Mouse (Mus musculus): ENCODE measurements around the gene Gm45785.

Gene Gm45785

DNA sequence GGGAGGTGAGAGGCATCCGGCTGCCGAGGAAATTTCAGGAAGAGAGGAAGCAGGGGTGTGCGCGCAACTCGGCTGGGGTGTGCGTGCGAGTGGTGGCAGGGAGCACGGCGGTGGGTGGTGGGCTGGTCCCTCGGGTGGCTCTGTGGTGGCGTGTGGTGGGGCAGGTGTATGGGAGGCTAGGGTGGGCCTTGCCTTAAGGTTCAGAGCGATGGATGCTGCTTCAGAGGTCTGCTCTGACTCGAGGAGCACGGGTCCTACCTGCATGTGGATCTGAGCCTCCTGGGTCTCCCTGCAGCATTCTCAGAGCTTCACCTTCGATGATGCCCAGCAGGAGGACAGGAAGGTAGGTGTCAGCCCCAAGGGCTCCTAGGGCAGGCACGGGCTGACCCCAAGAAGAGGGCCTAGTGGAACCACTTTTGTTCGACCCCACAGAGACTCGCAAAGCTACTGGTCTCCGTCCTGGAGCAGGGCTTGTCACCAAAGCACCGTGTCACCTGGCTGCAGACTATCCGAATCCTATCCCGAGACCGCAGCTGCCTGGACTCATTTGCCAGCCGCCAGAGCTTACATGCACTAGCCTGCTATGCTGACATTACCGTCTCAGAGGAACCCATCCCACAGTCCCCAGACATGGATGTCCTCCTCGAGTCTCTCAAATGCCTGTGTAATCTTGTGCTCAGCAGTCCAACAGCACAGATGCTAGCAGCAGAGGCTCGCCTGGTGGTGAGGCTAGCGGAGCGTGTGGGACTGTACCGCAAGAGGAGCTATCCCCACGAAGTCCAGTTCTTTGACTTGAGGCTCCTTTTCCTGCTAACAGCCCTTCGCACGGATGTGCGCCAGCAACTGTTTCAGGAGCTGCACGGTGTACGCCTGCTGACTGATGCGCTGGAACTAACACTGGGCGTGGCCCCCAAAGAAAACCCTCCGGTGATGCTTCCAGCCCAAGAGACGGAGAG is 1.7 kb upstream of the Gm45785 start, which contains the start of gene Bet1l:
Gene Bet1l (minus strand): TSS at position 28 of the 956 bp plus-strand sequence.
- in situ Hi-C loops (cut with MboI, MseI): no loop called here

DNA sequence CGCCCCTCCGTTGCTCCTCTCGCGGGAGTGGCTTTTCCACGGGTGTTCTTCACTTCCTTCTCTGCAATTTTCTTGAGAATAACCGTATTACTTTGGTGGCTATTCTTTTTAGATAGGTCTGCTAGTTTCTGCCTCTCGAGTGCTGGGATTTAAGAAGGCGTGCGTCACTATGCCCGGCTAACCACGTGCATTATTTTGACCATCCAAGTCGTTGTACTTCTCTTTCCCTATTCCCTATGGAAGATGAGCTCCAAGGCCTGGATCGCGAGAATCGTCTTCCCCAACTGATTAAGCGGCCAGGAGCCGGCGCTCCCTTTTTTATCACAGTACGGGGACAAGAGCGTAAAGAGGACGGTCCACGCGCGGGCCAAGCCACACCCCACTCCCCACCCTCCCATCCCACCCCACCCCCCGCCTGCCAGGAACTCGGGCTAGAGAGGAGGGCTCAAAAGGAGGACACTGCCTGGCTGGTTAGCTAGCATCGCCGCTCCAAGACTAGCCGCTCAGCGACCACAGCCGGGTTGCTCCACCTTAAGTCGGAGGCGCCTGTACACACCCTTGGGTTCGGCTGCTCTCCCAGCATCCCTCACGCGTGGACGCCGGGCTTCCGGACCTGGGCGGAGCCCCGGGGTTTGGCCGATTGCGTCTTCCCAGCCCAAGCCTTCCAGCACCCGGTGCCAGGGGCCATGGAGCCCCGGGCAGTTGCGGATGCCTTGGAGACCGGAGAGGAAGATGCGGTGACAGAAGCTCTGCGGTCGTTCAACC is 836 bp upstream of the Gm45785 start, which contains the start of gene Ric8a:
Gene Ric8a (plus strand): TSS at position 173 of the 765 bp plus-strand sequence.
- in situ Hi-C loops (cut with MboI, MseI): no loop called here

DNA sequence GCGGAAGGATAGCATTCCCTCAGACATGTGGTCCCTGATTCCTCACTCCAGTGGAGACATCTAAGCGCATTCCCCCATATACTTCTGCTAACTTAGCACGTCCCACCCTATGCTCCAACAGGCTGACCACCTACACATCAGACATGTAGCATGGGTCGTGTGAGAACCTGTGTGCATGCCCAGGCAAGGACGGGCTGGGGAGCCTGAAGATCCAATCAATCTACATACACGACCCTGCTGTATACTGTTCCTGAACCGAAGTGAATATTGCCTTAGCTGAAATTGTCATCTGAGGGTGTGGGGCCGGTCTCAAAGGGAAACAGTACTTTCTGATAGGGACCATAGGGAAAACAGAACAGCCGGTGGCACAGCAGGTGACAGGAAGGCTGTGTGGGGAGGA is 950 bp downstream of the Gm45785 start:
- in situ Hi-C loops (cut with MboI, MseI): no loop called here

DNA sequence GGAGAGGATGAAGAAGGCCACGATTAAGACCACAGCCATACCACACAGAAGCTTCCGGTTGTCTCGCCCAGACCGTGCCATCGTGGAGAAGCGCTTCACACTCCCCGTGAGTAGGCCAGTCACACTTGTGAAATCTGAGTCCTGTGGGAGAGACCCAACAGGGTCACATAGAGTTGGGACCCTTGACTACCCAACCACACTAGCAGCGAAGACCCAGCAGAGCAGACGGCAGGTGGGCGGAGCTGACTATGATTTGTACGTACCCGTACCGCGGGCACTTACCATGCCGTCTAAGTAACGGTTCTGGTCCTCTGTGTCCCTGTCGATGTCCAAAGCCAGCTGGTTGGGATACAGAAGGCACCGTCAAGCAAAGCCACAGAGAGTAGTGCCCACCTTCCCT is 1.6 kb downstream of the Gm45785 start:
- in situ Hi-C loops (cut with MboI, MseI): no loop called here

DNA sequence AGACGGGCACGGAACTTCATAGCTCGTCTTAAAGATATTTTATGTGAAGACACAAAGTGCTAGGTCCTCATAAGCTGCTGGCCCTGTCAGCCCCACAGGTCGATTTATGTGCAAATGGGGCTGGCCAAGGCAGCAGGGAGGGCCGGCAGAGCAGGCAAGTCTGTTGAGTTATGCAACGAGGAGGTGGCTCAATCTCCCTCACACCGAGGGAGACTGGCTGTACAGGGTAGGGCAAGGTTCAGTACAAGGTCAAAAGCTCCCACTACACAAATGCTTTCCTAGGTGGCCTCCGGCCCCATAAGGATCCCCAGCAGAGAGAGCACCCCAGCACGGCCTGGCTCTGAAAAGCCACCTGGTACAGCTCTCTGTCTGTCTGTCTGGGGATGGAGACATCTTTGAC is 2.7 kb downstream of the Gm45785 start:
- in situ Hi-C loops (cut with MboI, MseI): no loop called here

DNA sequence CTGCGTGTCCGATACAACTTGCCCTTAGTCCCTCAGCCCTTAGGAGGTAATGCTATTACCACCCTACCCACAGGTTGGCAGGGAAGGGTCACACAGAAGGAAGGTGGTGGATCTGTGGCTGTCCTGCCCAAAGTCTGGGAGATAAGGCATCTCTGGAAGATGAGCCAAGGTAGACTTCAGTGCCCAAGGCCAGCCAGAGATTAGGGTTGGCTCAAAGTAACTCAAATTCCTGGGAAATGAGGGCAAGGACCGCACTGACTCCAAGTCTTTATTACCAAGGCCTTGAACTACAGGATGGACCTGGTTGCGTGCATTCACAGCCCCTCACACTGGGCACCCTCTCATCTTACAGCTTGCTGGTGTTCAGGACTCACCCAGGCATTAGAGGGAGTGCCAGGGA is 4.2 kb downstream of the Gm45785 start:
- in situ Hi-C loops (cut with MboI, MseI): no loop called here

DNA sequence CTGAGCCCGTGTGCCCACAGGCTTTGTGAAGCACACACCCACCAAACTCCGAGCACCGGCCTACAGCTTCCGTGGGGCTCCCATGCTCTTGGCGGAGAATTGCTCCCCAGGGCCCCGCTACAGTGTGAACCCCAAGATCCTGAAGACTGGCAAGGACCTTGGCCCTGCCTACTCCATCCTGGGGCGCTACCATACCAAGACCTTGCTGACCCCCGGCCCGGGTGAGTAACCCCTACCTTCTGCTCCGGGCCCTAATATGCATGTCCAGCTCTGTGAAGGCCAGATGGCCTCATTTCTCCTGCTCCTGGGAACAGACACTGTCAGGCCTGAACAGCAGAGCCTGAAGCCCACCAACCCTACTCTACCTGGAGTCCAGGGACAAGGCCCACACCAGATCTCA is 7.5 kb downstream of the Gm45785 start:
- in situ Hi-C loops (cut with MboI, MseI): no loop called here

DNA sequence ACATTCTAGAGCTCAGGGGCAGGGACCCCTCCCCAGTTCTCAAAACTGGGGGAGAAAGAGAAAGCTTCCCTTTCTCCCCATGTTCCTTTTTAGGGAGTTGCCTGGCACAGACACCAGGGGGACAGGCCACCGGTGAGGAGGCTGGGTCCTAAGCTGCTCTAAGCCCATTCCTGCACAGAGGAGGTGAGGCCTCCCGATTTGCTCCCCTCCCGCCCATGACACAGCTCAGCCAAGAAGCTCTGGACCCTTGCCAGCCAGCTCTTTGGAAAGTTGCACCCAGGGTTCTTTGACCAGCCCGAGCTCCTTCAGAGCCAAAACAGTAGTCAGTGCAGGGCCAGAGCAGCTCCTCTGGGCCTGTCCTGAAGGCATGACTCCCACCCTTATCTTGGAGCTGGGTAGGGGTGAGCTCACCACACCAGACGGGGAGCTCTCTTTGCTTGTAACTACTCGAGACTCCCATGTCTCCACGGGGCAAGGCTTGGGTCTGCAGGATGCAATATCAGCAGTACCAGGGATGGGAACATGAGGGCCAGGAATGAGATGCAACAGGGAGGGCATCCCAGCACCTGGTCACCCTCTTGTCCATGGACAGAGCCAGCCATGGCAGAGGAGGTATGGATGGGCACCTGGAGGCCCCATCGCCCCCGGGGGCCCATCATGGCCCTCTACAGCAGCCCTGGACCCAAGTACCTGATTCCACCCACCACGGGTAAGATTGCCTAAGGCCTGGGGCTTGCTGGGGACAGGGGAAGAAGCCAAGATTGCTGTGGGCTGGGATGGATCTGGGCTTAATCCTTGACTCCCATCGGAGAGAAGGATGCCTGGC is 8.2 kb downstream of the Gm45785 start, which contains the start of gene Odf3:
Gene Odf3 (plus strand): TSS at position 51 of the 826 bp plus-strand sequence.
- in situ Hi-C loops (cut with MboI, MseI): no loop called here

DNA sequence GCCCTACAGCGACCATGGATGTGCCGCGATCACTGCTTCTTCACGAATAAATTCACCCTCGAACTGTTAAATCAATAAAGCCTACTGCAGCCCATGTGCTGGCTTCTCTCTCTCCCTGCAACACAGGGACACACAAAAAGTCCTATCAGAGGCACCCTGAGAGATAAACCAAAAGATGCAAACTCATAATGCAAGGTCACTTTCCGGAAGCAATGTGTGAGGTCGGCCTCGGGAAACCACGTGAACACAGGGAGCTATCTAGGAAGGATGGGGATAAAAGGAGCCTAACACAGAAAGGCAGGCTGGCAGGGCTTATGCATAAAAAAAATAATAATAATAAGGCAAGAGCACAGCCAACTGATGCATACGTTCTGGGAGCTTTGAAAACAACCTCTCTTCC is 9.5 kb downstream of the Gm45785 start:
- in situ Hi-C loops (cut with MboI, MseI): no loop called here

DNA sequence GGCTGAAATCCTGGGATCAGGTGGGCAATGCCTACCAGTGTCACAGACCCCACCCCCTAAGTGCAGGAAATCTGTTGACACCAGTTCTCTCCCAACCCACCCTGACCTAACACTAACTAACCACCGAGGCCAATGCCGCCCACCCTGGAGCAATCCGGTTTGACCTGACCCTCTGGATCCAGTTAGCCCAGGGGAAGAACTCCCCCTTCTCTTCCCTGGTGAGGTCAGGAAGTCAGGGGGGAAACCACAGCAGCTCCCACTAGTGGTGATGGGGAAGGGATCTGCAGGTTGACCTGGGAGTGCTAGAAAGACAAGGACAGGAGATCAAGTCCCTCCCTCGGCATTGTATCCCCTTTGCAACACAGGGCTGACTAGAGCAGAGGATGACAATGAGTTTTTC is 10.4 kb downstream of the Gm45785 start:
- in situ Hi-C loops (cut with MboI, MseI): no loop called here

DNA sequence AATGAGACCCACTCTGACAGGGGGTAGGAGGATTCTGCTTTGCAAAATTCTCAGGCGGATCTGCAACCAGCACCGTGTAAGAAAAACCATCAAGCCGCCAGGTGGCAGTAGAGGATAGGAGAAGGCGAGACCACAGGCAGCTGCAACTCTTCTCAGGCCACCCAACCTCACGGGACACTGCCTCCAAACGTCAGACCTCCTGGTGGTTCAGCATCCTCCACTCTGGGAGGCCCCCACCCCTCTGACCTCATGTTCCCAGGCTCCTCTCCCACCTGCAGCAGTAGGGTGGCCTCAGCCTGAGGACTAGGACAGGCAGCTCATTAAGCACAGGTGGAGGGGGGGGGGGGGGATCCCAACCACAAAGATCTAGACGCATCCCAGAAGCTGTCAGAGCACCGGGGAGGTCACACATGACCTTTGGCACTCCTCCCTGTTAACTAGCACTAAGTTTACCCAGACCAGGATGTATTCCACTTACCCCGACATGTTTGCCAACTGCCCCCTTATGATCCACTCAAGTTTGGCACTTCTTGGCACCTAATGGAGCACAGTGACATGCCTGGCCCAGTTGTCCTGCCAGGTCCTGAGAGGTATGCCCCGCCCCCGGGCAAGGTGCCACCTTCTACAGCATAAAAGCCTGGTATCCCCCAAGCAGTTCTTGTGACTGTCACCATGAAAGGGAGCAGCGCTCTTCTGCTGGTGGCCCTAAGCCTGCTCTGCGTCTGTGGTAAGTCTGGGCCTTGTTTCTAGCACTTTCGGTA is 11.0 kb downstream of the Gm45785 start, which contains the start of gene Scgb1c1:
Gene Scgb1c1 (plus strand): TSS at position 643 of the 761 bp plus-strand sequence.
- in situ Hi-C loops (cut with MboI, MseI): loop anchor here (5.0 kb wide), 2 partner anchors 57 to 212 kb away; partner anchors contain the start of gene Cox8b

DNA sequence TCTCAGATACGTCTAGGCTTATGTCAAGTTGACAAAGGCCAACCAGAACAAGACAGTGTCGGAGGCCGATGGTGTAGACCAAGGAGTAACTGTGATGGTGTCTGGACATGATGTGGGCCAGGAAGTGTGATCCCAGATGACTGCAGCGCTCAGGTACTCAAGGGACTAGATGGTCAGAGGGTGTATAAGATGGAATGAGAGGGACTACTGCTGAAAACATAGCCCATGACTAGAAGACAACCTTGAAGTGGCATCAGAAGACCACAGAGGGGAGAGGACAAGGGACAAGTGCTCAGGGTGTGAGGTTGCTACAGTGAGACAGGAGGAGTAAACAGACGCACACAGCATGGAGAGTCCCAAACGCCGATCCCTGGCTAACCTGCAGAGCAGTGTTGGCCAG is 12.3 kb downstream of the Gm45785 start:
- in situ Hi-C loops (cut with MboI, MseI): loop anchor here (5.0 kb wide), 2 partner anchors 58 to 213 kb away; partner anchors contain the start of gene Cox8b

DNA sequence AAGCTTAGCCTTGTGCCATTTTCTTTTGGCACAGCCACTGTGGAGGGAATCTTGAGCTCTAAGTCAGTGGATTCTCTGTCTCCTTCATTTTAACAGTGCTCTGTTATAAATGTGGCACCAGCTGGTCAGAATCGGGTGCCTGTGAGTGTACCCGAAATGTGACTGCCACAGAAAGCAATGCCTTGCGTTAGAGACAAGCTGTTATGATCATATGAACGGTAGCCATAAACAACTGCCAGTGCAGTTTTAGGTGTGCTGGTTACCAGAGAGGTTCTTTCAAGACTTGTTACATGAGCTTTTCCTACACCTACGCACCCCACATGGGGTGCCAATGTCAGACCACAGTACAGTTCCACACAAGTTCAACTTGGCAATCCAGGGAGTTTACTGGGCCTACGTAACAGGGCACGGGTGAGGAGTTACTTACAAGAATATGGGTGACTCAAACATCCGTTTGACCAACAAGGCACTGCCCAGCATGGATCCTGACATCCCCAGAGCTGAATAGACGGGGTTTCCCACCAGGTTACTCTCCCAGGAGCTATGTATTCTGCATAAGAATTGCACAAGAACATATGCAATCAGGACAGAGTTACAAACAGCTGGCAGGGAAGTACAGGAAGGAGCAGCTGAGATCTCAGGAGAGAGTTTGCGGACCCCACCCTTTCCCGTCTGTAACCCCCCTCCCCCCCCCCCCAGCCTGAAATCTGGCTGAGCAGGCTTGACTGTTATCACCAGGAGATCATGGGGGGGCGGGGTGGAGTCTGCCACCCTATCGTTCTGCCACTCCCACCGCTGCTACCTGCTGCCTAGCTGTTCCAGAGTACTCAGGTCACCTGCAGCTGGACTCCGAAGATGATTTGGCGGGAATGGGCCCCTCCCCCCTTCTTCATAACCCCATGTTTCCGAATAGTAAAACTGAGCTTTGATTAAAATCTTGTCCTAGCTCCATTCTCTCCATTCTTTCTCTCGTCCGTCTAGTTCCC is 15.1 kb downstream of the Gm45785 start:
- in situ Hi-C loops (cut with MboI, MseI): loop anchor here (5.0 kb wide), 2 partner anchors 61 to 216 kb away; partner anchors contain the start of gene Cox8b

DNA sequence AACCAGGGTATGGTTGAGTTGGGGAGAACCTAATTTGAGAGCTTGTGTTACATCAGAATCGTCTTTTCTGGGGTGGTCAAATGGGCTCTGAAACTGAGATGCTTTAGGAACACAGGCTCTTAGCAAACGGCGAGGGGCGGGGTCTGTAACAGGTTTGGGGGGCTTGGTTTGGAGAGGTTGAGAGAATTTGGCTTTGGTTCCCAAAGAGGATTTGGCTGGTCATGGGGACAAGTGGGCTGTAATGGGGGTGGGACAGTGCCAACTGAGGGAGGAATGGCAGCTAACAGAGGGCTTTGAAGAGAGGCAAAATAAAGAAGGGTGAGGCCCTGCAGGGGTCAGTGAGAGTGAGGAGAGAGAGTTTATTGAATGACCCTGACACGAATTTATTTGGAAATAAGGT is 16.6 kb downstream of the Gm45785 start:
- in situ Hi-C loops (cut with MboI, MseI): no loop called here

DNA sequence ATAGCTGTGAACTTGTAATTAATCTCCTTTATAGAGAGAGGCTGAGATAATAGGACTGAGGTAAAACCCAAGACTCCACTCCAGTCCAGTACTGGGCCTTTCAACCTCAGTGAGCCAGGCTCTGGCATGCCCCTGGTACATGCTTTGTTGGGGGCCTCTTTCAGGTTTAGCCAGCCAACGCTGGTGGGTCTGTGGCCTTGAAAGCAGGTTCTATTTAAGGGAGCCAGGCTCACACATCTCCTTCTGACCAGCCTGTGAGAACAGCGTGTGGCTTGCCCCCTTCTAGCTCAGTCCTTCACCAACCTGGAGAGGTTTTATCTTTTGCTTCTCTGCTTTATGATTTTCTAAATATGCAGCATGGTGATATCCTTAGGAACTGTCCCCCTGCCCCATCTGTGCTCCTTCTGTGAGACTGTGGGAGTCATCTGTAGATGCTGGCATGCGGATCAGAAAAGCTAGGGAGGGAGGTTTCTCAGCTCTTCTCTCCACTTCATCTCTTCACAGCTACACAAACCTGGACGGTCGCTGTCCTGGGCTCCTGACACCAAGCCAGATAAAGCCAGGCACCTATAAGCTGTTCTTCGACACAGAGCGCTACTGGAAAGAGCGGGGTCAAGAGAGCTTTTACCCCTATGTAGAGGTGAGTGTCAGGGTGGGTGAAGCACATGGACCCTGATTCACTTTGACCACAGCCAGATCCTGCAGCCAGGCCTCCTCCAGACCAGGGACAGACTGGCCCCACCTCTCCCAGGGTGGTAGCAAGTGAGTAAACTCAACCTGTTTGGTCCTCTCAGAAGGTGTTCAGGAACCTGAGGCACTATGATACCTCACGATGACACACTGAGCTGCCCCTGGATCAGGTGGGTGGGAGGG is 19.7 kb downstream of the Gm45785 start:
- in situ Hi-C loops (cut with MboI, MseI): no loop called here

DNA sequence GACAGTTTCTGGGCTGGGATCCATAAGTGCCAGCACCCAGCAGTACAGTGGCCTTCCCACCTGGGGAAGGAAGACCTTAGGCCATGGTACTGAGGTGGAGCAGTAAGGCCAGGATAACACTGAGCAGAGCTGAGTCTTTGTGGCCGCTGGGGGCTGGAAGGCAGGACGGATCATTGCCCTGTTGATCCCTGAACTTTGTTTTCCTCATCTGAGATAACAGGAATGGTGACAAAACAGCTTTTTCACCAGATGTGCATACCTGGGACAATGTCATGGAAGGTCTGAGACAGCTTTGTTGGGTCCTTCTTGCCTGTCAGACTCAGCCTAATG is 20.4 kb downstream of the Gm45785 start:
- in situ Hi-C loops (cut with MboI, MseI): no loop called here

DNA sequence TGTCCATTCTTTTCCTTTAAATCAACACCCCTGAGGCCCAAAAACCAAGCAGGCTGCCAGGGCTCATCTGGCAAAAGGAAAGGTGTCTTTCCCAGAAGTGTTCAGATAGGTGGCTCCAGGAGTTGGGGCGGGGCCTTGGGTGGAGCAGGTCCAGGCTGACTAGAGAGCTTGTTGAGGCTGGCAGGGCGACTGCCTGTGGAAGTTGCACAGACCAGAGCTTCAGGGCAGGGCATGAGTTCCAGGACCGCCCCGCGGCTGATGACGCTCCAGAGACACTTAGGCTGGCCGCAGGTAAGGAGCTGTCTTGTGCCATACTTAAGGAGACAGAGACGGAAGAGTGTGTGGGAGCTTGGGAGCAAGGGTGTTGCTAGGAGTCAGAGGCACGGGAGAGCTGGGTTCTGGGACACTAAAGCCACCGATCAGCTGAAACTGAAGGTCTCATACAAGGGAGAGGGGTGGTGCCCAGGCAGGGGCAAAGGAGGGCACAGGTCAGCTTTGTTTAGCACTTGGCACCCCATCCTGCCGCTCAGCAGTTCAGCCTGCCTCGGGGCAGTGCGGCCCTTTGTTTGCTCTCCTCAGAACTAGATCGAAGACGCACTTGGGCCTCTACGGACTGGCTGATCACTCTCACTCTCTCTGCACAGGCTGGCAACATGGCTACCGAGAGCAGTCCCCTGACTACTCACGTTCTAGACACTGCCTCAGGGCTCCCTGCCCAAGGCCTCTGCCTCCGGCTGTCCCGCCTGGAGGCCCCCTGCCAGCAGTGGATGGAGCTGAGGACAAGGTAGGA is 21.0 kb downstream of the Gm45785 start, which contains the start of gene Urah:
Gene Urah (plus strand): TSS at position 51 of the 790 bp plus-strand sequence.
- in situ Hi-C loops (cut with MboI, MseI): no loop called here
